ENCODE assay signal across 8 mouse cellular contexts in genomic region chr6:34609892-34610829, GRCm38 (mm10). TPM values are rescaled to one million over a fixed set of nuclear protein-coding genes. Genes with fewer than 3 reads are reported as not detected.
DNase-seq lines count a peak whose midpoint lies in the region; ATAC-seq and TF ChIP-seq lines count a peak whose summit lies in the region.

No protein-coding gene starts in this region.

- H3K9ac ChIP-seq in heart, embryonic 16.5 days (ENCODE audit: low read length): peak overlapping the region; percentile 71
- no peak overlapping the region for H3K9ac ChIP-seq in forebrain, embryonic 15.5 days (replicated peaks)

- peak; percentile 15 for DNase-seq in layer of hippocampus, adult 11-12 months (ENCODE audit: low spot score)
- no peak for DNase-seq in layer of hippocampus, postnatal 10 days (ENCODE audit: low spot score in 2 of 2)
- peak; percentile 50 for DNase-seq in embryo, embryonic 10 days (ENCODE audit: low spot score)
- peak; percentile 63 to 85 for DNase-seq in kidney, postnatal 25 days
- DNase-seq in left cerebral cortex, adult 8-10 months (ENCODE audit: low spot score in 2 of 2): no peak

- no peaks in the 10 kb centered on the region for H3K9me3 ChIP-seq in heart, embryonic 16.5 days (replicated peaks; ENCODE audit: control insufficient read depth, low read length)
- H3K9me3 ChIP-seq in forebrain, embryonic 15.5 days: no peaks in the 10 kb centered on the region

- peak overlapping the region; percentile 69 for H3K4me2 ChIP-seq in heart, embryonic 16.5 days (ENCODE audit: low read depth, low read length)
- peak overlapping the region; percentile 98 for H3K4me2 ChIP-seq in myocyte (ENCODE audit: low read depth)
- no peak overlapping the region for H3K4me2 ChIP-seq in forebrain, embryonic 15.5 days (replicated peaks)

- H3K36me3 ChIP-seq in heart, embryonic 16.5 days (ENCODE audit: control insufficient read depth, insufficient read depth): no peaks in the 10 kb centered on the region
- H3K36me3 ChIP-seq in myocyte (ENCODE audit: control insufficient read depth, insufficient read depth): no peaks in the 10 kb centered on the region
- H3K36me3 ChIP-seq in forebrain, embryonic 15.5 days: no peaks in the 10 kb centered on the region

- WGBS in heart, embryonic 16.5 days: 5% methylated on average over 24 of the region's 24 CpGs
- WGBS in forebrain, embryonic 15.5 days: 57% methylated on average over 24 of the region's 24 CpGs

- H3K79me2 ChIP-seq in myocyte (ENCODE audit: control insufficient read depth, insufficient read depth): peaks cover 91% of the 10 kb centered on the region

- no peak overlapping the region for H3ac ChIP-seq in myocyte (ENCODE audit: control insufficient read depth, insufficient read length)

- H3K4me3 ChIP-seq in heart, embryonic 16.5 days (ENCODE audit: low read length): peak overlapping the region; percentile 40
- H3K4me3 ChIP-seq in myocyte: peak overlapping the region; percentile 17
- H3K4me3 ChIP-seq in forebrain, embryonic 15.5 days: no peak overlapping the region

- H3K4me1 ChIP-seq in heart, embryonic 16.5 days (ENCODE audit: control insufficient read depth, insufficient read depth, low read length): peaks cover 59% of the 10 kb centered on the region
- no peaks in the 10 kb centered on the region for H3K4me1 ChIP-seq in forebrain, embryonic 15.5 days

- TF ChIP-seq POLR2A in myocyte (IDR thresholded peaks at IDR 0.05; ENCODE audit: insufficient read length, low read depth): peak; percentile 35

- H3K27me3 ChIP-seq in heart, embryonic 16.5 days (ENCODE audit: control insufficient read depth, insufficient read depth, low read length): no peaks in the 10 kb centered on the region
- H3K27me3 ChIP-seq in myocyte (ENCODE audit: control insufficient read depth, insufficient read depth, insufficient read length): no peaks in the 10 kb centered on the region
- H3K27me3 ChIP-seq in forebrain, embryonic 15.5 days: no peaks in the 10 kb centered on the region

- peak overlapping the region; percentile 99 for H3K27ac ChIP-seq in heart, embryonic 16.5 days (ENCODE audit: low read length)
- no peak overlapping the region for H3K27ac ChIP-seq in forebrain, embryonic 15.5 days (replicated peaks)

- peak; percentile 92 for ATAC-seq in heart, embryonic 16.5 days (replicated peaks; ENCODE audit: extremely low read depth, insufficient read depth, low FRiP score)
- no peak for ATAC-seq in forebrain, embryonic 15.5 days (replicated peaks)

TF ChIP-seq in myocyte, 11 proteins besides CTCF, POLR2A, EP300 and RAD21:
- TF ChIP-seq MYOD1 (IDR thresholded peaks at IDR 0.05; ENCODE audit: control insufficient read depth in 1 of 3, insufficient read length in 2 of 3, low read depth in 2 of 3): peak in 1 of 3 experiments; percentile 65
- TF ChIP-seq MYOG (IDR thresholded peaks at IDR 0.05; ENCODE audit: control insufficient read depth in 1 of 3, insufficient read depth in 1 of 3, insufficient read length in 2 of 3, low read depth in 2 of 3): peak in 2 of 3 experiments; percentile 17 to 72
- peak; percentile 70 for TF ChIP-seq CEBPB (IDR thresholded peaks at IDR 0.05; ENCODE audit: insufficient read depth, poor library complexity, severe bottlenecking)
- no peak for TF ChIP-seq SRF (IDR thresholded peaks at IDR 0.05; ENCODE audit: control insufficient read depth, insufficient read length, low read depth)

RNA-seq across cellular contexts. Expression of gene Cald1, which starts 11.9 kb away (rescaled TPM):
- total RNA-seq in layer of hippocampus, postnatal 10 days (2021): 10 to 100 TPM; 37.5 to 38.7 TPM
- 122 and 138 TPM in 2 replicates for polyA plus RNA-seq in heart, embryonic 16.5 days (2015; fragmentation: Nextera tagmentation; extraction: Ambion mirVana)
- polyA plus RNA-seq in myocyte (2012; fragmentation: generic; extraction: Trizol): 88.1 TPM
- total RNA-seq in left cerebral cortex, adult 8-10 months (2022): 10 to 100 TPM; 18.9 to 22.6 (median 20.5) TPM
- 63.8 and 66.9 TPM in 2 replicates for polyA plus RNA-seq in forebrain, embryonic 15.5 days (2015; fragmentation: Nextera tagmentation; extraction: Ambion mirVana)

Comparison
In these comparisons a context has a peak if more than half of its experiments do, and no peak if none do; other contexts are left out.
1. DNase-seq: peak in layer of hippocampus, adult 11-12 months (single experiment), embryo, embryonic 10 days (single experiment) and kidney, postnatal 25 days (2 of 2); none in layer of hippocampus, postnatal 10 days (0 of 2) and left cerebral cortex, adult 8-10 months (0 of 2).